ENCODE assay signal across 12 mouse cellular contexts in genomic region chr6:99203231-99203630, GRCm38 (mm10).
DNase-seq lines count a peak whose midpoint lies in the region; ATAC-seq and TF ChIP-seq lines count a peak whose summit lies in the region.
"Had no signal": no experiment of that assay in that cellular context is flagged by ENCODE, and none has a peak within 500 bp of the region (broad histone marks: within the 10 kb centered on the region; RNA-seq: fewer than 3 reads in every experiment).

No protein-coding gene starts in this region.

- intact Hi-C loops in heart, postnatal 36 days (cut with DNase I): loop anchor here (5.0 kb wide), 1 partner anchor 96 kb away; no protein-coding TSS in a partner anchor
- intact Hi-C loops in left cerebral cortex, postnatal 36 days (cut with DNase I): no loop called here

- no peak for TF ChIP-seq CTCF in MEL (IDR thresholded peaks at IDR 0.05 in 2 of 3, conservative IDR thresholded peaks at IDR 0.05 in 1 of 3; ENCODE audit: control insufficient read depth in 1 of 3, insufficient read depth in 1 of 3, low read depth in 2 of 3, low read length in 3 of 3, poor library complexity in 1 of 3, severe bottlenecking in 1 of 3)
- no peak for TF ChIP-seq CTCF in forebrain, postnatal 0 days (IDR thresholded peaks at IDR 0.05; ENCODE audit: low read depth)

- 18% methylated on average over 11 of the region's 11 CpGs for WGBS in heart, embryonic 12.5 days
- 16% methylated on average over 11 of the region's 11 CpGs for WGBS in forebrain, postnatal 0 days
- 12% methylated on average over 11 of the region's 11 CpGs for WGBS in midbrain, embryonic 11.5 days

- no peak for ATAC-seq in heart, embryonic 12.5 days (ENCODE audit: insufficient number of reproducible peaks, low FRiP score)
- ATAC-seq in forebrain, postnatal 0 days: no peak
- ATAC-seq in midbrain, embryonic 11.5 days (ENCODE audit: low FRiP score): no peak

- H3K36me3 ChIP-seq in heart, embryonic 12.5 days: no peaks in the 10 kb centered on the region
- peaks cover 0 to 42% of the 10 kb centered on the region in 2 experiments; a peak in 2 of 4 replicates for H3K36me3 ChIP-seq in MEL (ENCODE audit: control insufficient read depth in 1 of 2, insufficient read depth in 2 of 2, low read length in 2 of 2)
- H3K36me3 ChIP-seq in forebrain, postnatal 0 days (ENCODE audit: insufficient read depth): no peaks in the 10 kb centered on the region
- H3K36me3 ChIP-seq in midbrain, embryonic 11.5 days (ENCODE audit: control insufficient read depth, insufficient read depth, low read length): no peaks in the 10 kb centered on the region

- peaks cover 77% of the 10 kb centered on the region for H3K4me1 ChIP-seq in heart, embryonic 12.5 days (replicated peaks)
- H3K4me1 ChIP-seq in MEL (ENCODE audit: control insufficient read depth in 1 of 2, insufficient read depth in 2 of 2, low read length in 2 of 2): peaks cover 15 to 31% of the 10 kb centered on the region in 2 experiments; a peak in 3 of 4 replicates
- H3K4me1 ChIP-seq in forebrain, postnatal 0 days (ENCODE audit: insufficient read depth): peaks cover 15% of the 10 kb centered on the region
- H3K4me1 ChIP-seq in midbrain, embryonic 11.5 days (ENCODE audit: control insufficient read depth, insufficient read depth, low read length): peaks cover 67% of the 10 kb centered on the region

- no peak for DNase-seq in heart, postnatal 36 days
- DNase-seq in MEL (ENCODE audit: low read depth, low spot score): peak; percentile 78
- peak; percentile 46 for DNase-seq in forebrain, postnatal 0 days
- DNase-seq in midbrain, embryonic 11.5 days (ENCODE audit: low spot score, missing footprints): peak; percentile 88
- DNase-seq in urinary bladder, adult 18-20 months (ENCODE audit: low spot score in 2 of 2): no peak
- DNase-seq in cerebellum, adult 18-20 months: no peak
- no peak for DNase-seq in left cerebral cortex, postnatal 36 days (ENCODE audit: low spot score in 2 of 2)
- DNase-seq: adrenal gland, postnatal 36 days; right cerebral cortex, postnatal 14 days had no signal

- peak overlapping the region; percentile 36 for H3K4me3 ChIP-seq in heart, embryonic 12.5 days
- peak overlapping the region in 1 of 2 experiments; percentile 10; a peak in 1 of 4 replicates for H3K4me3 ChIP-seq in MEL (ENCODE audit: control insufficient read depth in 1 of 2, insufficient read depth in 1 of 2, low read depth in 2 of 2, low read length in 2 of 2)
- 0 out of 2 replicates have a peak overlapping the region, but pooled peaks have one; percentile 14 for H3K4me3 ChIP-seq in forebrain, postnatal 0 days (ENCODE audit: low read depth, low read length)
- no peak overlapping the region for H3K4me3 ChIP-seq in midbrain, embryonic 11.5 days (ENCODE audit: low read depth, low read length)

- TF ChIP-seq POLR2A in MEL (IDR thresholded peaks at IDR 0.05; ENCODE audit: control insufficient read depth in 1 of 2, insufficient read depth in 1 of 2, low read depth in 1 of 2, low read length in 2 of 2, poor library complexity in 1 of 2): no peak

- H3K27me3 ChIP-seq in heart, embryonic 12.5 days (replicated peaks): no peaks in the 10 kb centered on the region
- no peaks in the 10 kb centered on the region for H3K27me3 ChIP-seq in MEL (ENCODE audit: control insufficient read depth in 1 of 2, insufficient read depth in 2 of 2, low read length in 2 of 2)
- H3K27me3 ChIP-seq in forebrain, postnatal 0 days (ENCODE audit: insufficient read depth, low read length): no peaks in the 10 kb centered on the region; the same call in 1 of the 2 replicates
- H3K27me3 ChIP-seq in midbrain, embryonic 11.5 days (ENCODE audit: control insufficient read depth, insufficient read depth, low read length): no peaks in the 10 kb centered on the region

- no peak; a peak in 1 of 4 replicates for TF ChIP-seq EP300 in MEL (IDR thresholded peaks at IDR 0.05; ENCODE audit: low read depth in 1 of 2, low read length in 2 of 2)

- H3K9me3 ChIP-seq in heart, embryonic 12.5 days (replicated peaks): no peaks in the 10 kb centered on the region
- no peaks in the 10 kb centered on the region for H3K9me3 ChIP-seq in MEL (replicated peaks; ENCODE audit: insufficient read depth, low read length)
- H3K9me3 ChIP-seq in forebrain, postnatal 0 days (ENCODE audit: low read length): no peaks in the 10 kb centered on the region
- no peaks in the 10 kb centered on the region for H3K9me3 ChIP-seq in midbrain, embryonic 11.5 days (ENCODE audit: control insufficient read depth, low read length)

- no peak for TF ChIP-seq RAD21 in MEL (IDR thresholded peaks at IDR 0.05; ENCODE audit: low read depth, low read length)

- no peaks in the 10 kb centered on the region for H3K79me2 ChIP-seq in MEL (ENCODE audit: control insufficient read depth, insufficient read depth, low read length, poor library complexity)

- H3K9ac ChIP-seq in heart, embryonic 12.5 days: peak overlapping the region; percentile 59
- no peak overlapping the region for H3K9ac ChIP-seq in MEL (ENCODE audit: control insufficient read depth, low read depth, low read length, poor library complexity, severe bottlenecking)
- H3K9ac ChIP-seq in forebrain, postnatal 0 days: peak overlapping the region; percentile 23; the same call in 1 of the 2 replicates
- H3K9ac ChIP-seq in midbrain, embryonic 11.5 days (ENCODE audit: low read length): no peak overlapping the region; the same call in 1 of the 2 replicates

- H3K27ac ChIP-seq in heart, embryonic 12.5 days (ENCODE audit: poor library complexity, severe bottlenecking): peak overlapping the region; percentile 96
- H3K27ac ChIP-seq in MEL (ENCODE audit: control insufficient read depth, low read depth, low read length): 0 out of 2 replicates have a peak overlapping the region, but pooled peaks have one; percentile 44
- peak overlapping the region; percentile 57 for H3K27ac ChIP-seq in forebrain, postnatal 0 days (ENCODE audit: low read depth, low read length)
- no peak overlapping the region; the same call in 1 of the 2 replicates for H3K27ac ChIP-seq in midbrain, embryonic 11.5 days (ENCODE audit: low read depth, low read length)
- H3K27ac ChIP-seq: kidney, postnatal 0 days; macrophage had no signal

- H3K4me2 ChIP-seq in heart, embryonic 12.5 days: peak overlapping the region; percentile 74
- H3K4me2 ChIP-seq in forebrain, postnatal 0 days (ENCODE audit: low read depth): peak overlapping the region; percentile 31
- peak overlapping the region; percentile 35 for H3K4me2 ChIP-seq in midbrain, embryonic 11.5 days

TF ChIP-seq in MEL, 35 proteins besides CTCF, POLR2A, EP300 and RAD21:
- TF ChIP-seq TCF12 (IDR thresholded peaks at IDR 0.05; ENCODE audit: low read depth, low read length): 0 out of 2 replicates have a peak, but pooled peaks have one; percentile 11
- TF ChIP-seq BHLHE40 (IDR thresholded peaks at IDR 0.05; ENCODE audit: borderline replicate concordance, low read depth, low read length): no peak
- TF ChIP-seq ETS1 (IDR thresholded peaks at IDR 0.05; ENCODE audit: low read depth, low read length): peak; percentile 28; the same call in 1 of the 2 replicates
- TF ChIP-seq RCOR1 (IDR thresholded peaks at IDR 0.05; ENCODE audit: low read depth, low read length): peak; percentile 67; the same call in 1 of the 2 replicates
- no peak for TF ChIP-seq MAFK (IDR thresholded peaks at IDR 0.05; ENCODE audit: borderline replicate concordance, low read depth, low read length)
- TF ChIP-seq GATA1 (IDR thresholded peaks at IDR 0.05; ENCODE audit: low read depth, low read length): peak; percentile 47
- no peak for TF ChIP-seq ZKSCAN1 (IDR thresholded peaks at IDR 0.05; ENCODE audit: low read depth, low read length)

Comparison
In these comparisons a context has a peak if more than half of its experiments do, and no peak if none do; other contexts are left out.
1. H3K9ac ChIP-seq: peak in heart, embryonic 12.5 days (single experiment) and forebrain, postnatal 0 days (single experiment); none in MEL (single experiment) and midbrain, embryonic 11.5 days (single experiment).
2. DNase-seq: peak in MEL (single experiment), forebrain, postnatal 0 days (single experiment) and midbrain, embryonic 11.5 days (single experiment); none in heart, postnatal 36 days (0 of 2), urinary bladder, adult 18-20 months (0 of 2), cerebellum, adult 18-20 months (0 of 2) and left cerebral cortex, postnatal 36 days (0 of 2).
3. Peak in every context shown above with its lines, with median percentiles within 50 percentile points of each other: H3K4me2 ChIP-seq.